Mouse (Mus musculus) right cerebral cortex, postnatal 4 days (tissue): ENCODE data around the gene Hnrnpdl.

Experiments
- DNase-seq: peaks from one replicate; pipeline ENCODE4 v3.0.0-alpha.2; 2022

Hnrnpdl gene

DNA sequence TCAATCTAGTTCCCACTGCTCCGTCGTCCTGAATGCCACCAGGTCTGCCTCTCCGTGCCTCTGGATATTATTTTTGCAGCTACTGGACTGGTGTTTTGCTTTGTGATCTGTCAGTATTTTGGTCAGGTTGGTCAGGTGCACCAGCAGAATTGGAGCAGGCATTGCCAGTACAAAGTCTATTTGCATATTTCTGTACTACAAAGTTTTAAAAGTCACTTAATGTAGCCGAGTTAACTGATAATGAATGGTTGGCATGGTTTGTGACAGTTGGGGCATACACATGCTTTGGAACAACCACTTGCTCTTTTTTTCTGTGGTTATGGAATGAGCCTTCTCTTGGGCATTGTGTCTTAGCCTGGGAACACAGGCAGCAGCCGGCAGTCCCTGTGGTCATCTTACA is 5.2 kb upstream of the Hnrnpdl start:
- DNase-seq: no peak

GRCm38 (mm10) chr5:100044030-100044429 is 4.6 kb upstream of the Hnrnpdl start:
- no peak for DNase-seq

DNA sequence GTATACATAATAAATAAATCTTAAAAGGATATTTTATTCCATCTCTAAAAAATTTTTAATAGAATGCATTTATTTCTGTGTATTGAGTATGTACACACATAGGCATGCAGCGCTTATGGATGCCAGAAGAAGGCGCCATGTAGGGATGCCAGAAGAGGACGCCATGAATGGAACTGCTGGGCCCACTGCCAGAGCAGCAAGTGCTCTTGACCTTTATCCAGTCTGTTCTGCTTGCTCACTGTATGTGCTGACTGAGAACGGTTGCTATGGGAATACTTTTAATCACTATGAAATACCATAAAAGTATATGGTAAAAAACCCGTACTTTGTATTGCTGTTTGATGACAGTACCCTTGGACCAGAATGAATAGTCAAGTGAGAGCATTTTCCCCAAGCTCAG is 3.9 kb upstream of the Hnrnpdl start:
- peak; percentile 66 for DNase-seq

DNA sequence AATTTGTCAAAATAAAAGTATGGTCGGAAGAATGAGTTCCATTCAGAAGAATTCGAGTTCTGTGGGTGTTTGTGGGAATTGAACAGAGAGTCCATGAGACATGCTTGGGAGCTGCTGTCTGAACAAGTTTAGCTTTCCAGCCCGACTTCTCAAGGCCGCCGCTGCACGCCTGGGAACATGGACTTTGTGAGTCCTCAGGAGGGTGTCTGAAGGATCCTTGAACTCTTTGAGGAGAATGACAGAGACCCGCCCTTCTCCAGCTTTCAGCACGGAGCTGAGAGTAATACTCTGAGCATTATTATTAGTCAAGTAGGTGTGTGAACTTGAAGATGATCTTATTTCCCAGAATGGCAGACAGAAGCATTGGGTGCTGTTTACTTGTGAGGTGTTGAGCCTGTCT is 3.0 kb upstream of the Hnrnpdl start:
- no peak for DNase-seq

- DNase-seq: no peak
These were observed 1.8 kb upstream of the Hnrnpdl start for GRCm38 (mm10) chr5:100041272-100041671.

DNA sequence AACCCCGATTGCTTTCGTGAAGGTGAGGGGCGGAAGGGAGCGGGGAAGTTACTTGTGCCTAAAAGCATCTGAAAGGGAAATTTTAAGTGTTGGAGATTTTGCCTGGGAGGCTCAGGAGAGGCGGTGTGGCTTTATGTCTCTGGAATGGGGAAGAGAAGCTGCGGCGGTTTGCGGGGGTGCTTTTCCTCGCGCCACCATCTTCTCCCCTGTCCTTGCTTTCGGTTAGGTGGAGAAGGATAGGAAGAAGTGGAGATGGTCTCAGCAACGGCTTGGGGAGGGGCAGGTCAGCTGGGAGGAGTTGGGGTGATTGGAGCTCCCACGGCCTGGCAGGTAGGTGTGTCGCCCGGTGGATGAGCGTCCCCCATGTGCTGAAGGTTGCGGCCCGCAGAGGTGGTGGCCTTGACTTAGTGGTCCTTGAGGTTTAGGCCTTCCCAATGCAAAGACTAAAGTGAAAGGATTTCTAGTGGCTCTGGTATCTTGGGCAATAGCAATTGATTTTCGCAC is 869 bp upstream of the Hnrnpdl start:
- DNase-seq: no peak

DNA sequence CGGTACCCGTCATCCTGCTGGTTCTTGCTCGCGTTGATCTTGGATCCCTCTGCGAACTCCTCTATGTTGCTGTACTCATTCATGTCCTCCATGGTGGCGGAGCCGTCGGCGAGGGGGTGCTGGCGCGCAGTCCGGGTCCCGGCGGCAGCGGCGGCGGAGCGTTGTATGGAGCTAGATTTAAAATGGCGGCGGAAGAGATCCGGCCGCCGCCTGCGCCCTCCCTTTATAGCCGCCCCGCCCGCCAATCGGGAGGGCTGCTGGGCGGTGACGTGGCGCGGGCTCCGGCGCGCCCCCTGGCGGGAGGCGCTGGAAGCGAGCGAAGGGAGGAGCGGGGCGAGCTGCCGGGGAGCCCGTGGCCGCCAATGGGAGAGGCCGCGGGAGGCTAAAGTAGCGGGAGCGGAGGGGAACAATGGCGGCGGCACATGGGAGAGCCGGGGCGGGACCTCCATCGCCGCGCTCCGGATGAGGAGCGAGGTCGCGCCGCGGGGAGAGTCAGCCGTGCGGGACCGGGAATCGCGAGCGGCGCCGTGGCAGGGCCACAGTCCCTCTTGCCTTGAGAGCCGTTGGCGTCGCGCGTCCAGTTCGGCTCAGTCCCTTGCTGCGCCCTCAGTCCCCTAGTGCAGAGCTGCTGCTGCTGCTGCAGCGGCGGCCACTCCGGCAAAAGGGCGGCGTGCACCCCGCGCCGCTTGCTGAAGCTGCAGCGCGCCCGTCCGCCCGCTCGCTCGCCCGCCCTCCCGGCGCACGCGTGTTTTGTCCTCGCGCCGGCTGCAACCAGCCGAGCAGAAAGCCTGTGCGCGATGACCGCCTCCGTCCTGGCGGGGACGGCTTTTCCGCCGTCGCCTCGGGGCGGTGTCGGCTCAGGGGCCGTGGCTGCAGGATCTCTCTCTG is 506 bp downstream of the Hnrnpdl start:
- DNase-seq: peak; percentile 97

DNA sequence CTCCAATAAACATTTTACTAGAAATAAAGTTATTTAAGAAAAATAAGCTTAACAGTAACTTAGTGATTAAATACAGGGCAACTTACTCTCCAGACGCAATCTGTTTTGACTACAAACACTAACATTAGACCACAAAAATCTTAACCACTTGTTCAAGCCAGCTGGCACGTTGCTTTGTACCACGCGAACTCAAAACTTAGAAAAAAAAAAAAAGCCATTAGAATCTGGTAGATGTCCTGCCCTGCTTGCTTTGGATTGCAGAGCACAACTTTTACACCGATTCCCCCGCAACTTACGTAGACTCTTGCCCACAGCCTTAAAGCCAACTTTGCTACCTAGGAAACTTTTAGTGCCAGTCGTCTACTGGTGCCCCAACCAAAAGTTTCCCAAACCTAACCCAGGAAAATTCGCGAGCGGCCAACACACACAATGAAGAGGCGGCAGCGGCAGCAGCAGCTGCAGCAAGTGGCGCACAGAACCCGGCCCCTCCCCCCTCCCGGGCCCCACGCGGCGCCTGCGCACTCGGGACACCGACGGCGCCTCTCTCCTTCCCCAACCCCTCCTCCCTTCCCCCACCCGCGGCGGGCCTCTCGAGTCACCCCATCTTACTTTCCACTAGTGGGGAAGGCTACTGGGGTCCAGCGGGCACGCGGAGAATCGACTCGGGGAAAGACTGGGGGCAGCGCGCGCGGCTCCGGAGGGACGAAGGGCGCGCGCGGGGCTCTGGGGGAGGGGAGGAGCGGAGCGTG is 1.3 kb downstream of the Hnrnpdl start:
- DNase-seq: peak; percentile 93

DNA sequence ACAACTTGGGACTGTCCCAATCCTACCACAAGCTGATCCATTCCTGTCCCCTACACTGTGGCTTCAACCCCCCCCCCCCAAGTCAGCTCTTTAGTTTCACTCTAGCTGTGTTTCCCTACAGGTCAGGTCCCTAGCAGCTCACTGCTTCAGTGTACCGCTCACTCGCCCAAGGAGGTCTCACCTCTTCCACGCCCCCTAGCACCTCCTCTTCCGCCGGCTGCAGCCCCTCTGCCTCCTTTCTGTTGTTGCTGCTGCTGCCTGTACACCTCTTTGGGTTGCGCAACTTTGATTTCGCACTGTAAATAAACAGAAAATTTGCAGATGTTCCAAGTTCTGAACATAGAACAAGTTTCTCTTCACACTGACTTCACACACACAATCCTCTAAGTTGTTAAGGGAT is 2.8 kb downstream of the Hnrnpdl start:
- DNase-seq: no peak

GRCm38 (mm10) chr5:100035950-100036349 is 3.5 kb downstream of the Hnrnpdl start:
- no peak for DNase-seq

DNA sequence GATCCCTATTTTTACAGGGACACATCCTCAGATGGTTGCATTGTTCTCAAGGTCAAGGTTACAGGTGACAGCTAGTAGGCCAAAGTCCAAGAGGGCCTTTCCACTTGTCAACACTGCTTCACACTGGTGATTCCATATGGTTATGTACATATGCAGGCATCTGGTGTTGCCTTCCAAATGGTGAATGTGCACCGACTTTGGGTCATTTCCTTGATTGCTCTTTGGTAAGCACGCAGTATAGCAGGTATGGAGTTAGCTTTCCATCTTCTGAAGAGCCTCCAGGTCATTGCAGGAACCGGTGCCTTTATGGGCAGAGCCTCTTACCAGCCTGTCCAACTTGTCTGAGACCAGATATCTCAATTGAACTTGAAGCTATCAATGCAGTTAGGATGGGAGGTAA is 6.8 kb downstream of the Hnrnpdl start:
- DNase-seq: no peak

- DNase-seq: no peak
These were observed 7.4 kb downstream of the Hnrnpdl start for GRCm38 (mm10) chr5:100032107-100032506.

DNA sequence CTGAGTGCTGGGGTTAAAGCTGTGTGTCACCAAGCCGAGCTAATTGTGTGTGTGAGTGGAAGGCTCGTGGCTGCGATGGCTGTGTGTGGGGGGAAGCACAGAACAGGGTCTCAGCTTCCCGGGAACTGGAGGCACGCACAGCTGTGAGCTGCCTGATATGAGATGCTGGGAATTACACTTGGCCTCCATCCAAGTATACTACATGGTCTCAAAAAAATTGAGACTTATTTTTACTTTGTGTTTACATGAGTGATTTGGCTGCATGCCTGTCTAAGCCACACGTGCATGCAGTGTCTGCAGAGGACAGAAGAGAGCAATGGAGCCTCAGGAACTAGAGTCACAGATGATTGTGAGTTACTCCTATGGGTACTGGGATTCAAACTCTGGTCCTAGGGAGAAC is 9.4 kb downstream of the Hnrnpdl start:
- peak; percentile 34 for DNase-seq

DNA sequence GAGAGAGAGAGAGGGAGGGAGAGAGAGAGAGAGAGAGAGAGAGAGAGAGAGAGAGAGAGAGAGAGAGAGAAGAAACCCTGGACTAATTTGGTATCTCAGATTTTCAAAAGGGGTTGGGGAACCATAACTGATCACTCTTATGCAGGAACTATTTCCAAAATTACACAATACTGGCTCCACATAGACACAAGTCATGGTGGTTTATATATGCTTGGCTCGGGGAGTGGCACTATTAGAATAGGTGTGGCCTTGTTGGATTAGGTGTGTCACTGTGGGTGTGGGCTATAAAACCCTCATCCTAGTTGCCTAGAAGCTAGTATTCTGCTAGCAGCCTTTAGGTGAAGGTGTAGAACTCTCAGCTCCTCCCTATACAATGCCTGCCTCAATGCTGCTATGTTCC is 14.6 kb downstream of the Hnrnpdl start:
- DNase-seq: no peak

DNA sequence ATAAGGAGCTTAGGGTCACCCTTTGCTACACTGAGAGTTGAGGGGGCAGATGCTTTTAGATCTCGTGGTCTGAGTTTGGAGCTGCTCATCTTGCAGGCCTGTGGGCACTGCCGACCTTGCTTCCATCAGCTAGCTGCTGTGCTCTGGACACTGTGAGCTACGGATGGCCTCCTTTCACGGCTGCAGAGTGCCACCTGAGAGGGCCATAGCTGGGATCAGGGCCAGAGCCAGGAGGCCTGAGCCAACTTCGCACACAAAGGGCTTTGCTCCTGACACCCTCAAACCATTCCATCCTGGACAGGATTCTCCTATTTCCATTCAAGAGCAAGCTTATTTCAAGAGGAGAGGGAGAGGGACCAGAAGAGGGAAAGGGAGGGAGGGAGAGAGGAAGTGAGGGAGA is 15.1 kb downstream of the Hnrnpdl start:
- no peak for DNase-seq

DNA sequence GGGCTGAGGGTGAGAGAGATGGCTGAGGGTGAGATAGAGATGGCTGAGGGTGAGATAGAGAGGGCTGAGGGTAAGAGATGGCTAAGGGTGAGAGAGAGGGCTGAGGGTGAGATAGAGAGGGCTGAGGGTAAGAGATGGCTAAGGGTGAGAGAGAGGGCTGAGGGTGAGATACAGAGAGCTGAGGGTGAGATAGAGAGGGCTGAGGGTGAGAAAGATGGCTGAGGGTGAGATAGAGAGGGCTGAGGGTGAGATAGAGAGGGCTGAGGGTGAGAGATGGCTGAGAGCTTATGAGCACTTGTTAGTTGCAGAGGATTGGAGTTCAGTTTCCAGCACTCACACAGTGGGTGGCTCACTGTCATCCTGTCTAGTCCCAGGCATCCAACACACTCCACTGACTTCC is 19.4 kb downstream of the Hnrnpdl start:
- DNase-seq: no peak

DNA sequence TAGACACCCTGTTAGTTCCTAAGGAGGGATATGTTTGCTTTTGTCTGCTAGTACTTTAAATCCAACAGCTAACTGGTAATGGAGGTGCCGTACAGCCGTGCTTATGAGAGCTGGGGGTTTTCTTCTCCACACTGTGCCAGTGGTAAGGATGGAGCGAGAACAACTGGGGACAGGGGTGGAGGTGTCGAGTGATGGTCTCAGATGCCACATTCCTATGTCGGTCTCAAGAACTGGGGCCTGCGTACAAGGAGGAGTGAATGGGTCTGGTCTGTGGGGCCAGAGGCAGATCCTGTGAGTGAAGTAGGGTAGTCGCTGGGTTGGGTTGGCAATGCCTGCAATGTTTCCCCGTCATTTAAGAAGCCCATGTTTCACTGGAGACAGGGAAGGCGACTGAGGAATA is 26.9 kb downstream of the Hnrnpdl start:
- DNase-seq: no peak

- no peak for DNase-seq
These were observed 31.0 kb downstream of the Hnrnpdl start for GRCm38 (mm10) chr5:100008485-100008884.

DNA sequence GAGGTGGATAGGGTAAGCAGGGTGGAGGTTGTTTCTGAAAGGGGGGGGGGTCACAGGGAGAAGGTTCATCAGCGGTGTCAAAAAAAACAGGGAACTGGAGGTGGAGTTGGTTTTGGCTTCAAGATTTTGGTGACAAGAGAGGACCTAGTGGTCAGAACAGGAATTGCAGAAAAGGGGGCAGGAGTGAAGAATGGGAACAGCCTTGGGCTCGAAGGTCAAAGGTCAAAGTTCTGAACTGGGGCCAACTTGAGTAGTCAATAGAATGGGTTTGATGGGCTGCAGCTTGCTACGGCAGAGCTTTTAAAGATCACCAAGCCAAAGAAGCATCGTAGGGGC is 32.5 kb downstream of the Hnrnpdl start:
- no peak for DNase-seq

- no peak for DNase-seq
These were observed 33.0 kb downstream of the Hnrnpdl start for GRCm38 (mm10) chr5:100006324-100007039.

DNA sequence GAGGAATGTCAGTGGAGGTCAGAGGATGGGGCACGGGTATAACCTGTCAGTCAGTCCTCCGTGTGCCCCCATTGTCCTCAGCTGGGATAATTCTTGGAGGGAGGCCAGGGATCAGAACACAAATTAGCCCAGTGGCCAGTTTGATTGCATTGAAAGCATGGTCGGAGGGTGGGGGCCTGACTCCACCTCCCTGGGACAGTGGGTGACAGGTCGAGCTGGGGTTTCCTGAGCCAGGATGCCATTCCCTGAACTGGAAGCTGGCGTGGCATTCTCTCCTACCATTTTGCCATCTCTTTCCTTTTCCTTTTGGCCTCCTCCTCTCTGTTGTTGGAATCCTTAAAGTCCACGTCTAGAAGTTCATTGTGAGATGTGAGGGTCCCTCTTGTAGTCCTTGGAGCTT is 33.6 kb downstream of the Hnrnpdl start:
- DNase-seq: no peak

GRCm38 (mm10) chr5:100005431-100005830 is 34.0 kb downstream of the Hnrnpdl start:
- no peak for DNase-seq

- no peak for DNase-seq
These were observed 35.6 kb downstream of the Hnrnpdl start for GRCm38 (mm10) chr5:100003895-100004294.

DNA sequence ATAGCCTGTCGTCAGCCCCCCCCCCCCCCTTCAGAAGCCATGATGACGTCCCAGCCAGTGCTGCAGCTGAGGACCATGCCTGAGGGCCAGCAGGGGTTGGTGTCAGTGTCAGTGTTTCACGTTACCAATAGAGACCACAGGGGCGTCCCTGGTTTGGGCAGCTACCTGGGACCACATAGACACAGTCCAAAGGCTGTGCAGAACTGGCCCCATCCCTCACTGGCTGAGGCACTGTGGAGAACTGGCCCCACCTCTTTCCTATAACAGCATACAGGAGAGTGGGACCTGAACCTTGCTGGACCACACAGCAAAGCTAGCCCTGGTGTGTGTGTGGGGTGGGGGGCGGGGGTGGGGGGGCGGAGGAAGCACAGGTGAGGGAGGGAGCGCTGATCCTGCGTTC is 39.0 kb downstream of the Hnrnpdl start:
- no peak for DNase-seq
